Mouse (Mus musculus): ENCODE data around the gene Gzmn.
"Not testable (repeated sequence)": the region's sequence is repeated elsewhere in the genome, so short reads cannot be mapped to it uniquely, and the experiment has no call there.

Gene Gzmn

DNA sequence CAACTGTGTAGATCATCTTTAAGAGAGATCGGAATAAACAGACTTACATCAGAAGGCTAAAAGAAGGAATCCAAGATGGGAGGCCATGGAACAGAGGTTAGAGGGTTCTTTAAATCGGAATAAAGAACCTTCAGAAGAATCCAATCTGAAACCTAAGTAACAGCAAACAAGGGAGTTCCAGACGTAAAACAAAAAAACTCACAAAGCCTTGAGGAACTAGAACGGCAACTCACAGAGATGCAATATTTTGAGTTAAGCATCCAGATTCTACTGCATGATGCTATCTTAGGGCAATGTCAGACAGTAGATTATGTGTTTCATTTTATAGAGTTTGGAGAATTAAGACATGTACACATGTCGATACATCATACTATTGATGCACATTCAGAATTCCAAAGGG is at the start of gene Gzmn:
Gene Gzmn, minus strand, starts transcription at position 101 of the 400 bp plus-strand sequence.
- DNase-seq: no peak

DNA sequence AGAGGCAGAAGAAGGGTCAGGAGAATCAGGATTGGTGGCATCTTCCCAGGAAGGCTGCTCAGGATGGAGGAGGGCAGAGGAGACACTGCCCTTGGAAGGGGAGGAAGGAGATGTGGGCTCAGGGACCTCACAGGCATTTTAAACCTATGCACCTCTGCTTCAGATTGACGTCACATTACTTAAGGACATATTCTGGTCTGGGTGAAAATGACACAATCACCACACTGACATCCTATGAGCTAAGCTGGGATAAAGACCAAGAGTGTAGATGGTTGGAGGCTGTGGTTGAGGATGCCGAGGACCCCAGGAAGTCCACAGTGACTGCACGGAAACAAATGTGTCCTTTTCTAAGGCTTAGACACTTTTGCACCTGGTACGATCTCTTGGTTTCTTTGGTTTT is 36.9 kb upstream of the Gzmn start, which contains the start of gene Gzmf:
Gene Gzmf, minus strand, starts transcription at position 101 of the 400 bp plus-strand sequence.
- DNase-seq: no peak

DNA sequence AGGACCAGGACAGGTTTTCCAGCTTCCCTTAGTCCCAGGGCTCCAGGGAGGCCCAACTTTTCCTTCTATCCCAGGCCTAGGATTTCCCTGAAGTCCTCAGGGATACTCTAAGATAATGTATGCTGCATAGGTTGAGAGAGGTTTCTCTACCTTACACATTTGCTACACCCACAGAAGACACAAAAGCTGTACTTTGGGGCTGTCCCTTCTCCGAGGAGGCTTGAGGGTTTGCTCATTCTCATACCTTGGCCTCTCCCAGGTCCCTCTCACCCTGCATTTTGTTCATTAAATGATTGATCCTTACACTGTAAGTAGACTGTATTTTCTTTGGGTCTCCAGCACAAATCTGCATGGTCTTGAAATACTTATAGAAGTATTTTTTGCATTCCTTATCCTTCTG is 31.2 kb upstream of the Gzmn start:
- no peak for DNase-seq

DNA sequence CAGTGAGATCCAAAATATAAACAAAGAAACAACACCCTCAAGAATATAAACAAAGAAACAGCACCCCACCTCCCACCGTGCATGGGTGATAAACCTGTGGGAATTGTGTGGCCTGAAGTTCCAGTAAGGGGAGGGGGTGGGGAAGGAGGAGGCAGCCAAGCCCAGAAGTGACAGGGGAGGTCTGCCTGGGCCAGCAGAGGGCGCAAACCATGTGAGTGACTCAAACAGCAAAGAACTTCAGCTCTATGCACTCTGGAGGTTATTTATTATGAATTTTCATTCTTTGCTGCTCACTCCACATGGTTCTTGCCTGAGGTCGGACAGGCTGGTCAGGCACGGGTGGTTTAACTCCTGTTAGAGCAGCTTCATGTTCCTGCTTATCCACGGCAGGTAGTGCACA is 30.6 kb upstream of the Gzmn start:
- DNase-seq: not testable (repeated sequence)

DNA sequence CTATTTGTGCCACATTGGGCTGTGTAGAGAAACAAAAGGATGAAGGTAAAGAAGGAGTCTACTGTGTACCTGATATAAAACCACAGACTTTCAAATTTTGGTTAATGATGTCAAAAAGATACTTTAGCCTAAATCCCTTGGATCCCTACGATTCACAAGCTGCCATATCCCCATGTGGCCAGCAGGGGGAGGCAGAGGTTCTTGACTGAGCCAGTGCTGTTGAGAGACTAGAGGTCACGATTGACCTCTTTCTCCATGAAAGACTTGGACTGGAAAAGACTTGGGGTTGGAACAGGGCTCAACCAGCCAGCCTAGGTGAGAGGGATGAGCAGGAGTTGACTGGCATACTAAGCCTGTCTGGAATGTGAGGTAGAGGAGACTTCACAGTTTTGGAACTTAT is 29.6 kb upstream of the Gzmn start:
- DNase-seq: peak; percentile 34

DNA sequence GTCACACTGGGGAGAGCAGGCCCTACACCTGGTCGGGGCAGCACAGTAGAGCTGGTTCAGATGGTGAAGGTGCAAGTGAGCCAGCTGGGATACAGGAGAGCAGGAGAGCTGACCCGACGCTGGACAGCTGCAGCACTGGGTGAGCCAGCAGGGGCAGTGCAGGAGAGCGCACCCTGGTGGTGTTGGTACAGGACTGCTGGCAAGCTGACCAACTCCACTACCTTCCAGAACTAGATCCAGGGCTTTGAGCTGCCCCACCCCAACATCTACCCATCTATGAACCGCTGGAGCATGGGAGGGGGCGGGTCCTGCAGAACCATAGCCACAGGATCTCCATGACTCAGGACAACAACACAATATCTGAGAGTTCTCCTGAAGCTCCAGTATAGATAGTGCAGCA is 12.5 kb upstream of the Gzmn start:
- DNase-seq: no peak

DNA sequence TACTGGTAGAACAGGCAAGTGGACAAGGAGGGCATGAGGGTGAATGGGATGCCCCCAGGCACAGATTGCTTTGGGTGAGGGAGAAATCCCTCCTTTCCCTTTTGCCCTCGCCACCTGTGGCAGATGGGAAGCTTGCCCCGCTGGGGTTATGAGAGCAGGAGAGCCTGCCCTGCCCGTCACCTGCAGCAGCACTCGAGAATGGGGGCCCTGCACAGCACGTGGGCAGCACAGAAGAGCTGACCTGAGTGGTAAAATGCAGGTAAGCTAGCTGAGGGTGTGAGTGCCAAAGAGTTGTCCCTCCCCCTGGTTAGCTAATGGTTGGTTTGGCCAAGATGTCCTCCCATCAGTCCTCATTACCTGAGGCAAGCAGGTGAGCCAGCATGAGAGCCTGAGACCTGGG is 12.1 kb upstream of the Gzmn start:
- DNase-seq: no peak

DNA sequence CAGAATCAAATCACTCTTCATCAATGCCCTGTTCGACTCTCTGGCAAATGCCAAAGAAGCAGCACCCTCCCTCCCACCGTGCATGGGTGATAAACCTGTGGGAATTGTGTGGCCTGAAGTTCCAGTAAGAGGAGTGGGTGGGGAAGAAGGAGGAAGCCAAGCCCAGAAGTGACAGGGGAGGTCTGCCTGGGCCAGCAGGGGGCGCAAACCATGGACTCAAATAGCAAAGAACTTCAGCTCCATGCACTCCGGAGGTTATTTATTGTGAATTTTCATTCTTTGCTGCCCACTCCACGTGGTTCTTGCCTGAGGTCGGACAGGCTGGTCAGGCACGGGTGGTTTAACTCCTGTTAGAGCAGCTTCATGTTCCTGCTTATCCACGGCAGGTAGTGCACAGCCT is 3.3 kb upstream of the Gzmn start:
- DNase-seq: not testable (repeated sequence)

DNA sequence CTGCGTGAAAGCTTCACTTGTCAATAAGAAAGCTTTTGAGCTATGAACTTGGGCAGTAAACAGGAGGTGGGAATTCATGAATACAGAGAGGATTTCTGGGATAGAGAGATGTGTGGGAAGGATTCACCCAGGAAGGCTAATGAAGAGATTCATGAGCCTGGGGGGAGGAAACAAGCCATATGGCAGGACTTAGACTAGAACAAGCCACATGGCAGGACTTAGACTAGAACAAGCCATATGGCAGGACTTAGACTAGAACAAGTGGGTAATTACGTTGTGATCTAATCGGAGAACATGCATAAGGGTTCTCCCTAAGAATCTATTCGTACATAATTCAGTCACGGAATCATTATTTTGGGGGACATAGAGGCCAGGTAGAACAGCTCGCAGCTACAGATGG is 1.0 kb downstream of the Gzmn start:
- peak; percentile 16 for DNase-seq

DNA sequence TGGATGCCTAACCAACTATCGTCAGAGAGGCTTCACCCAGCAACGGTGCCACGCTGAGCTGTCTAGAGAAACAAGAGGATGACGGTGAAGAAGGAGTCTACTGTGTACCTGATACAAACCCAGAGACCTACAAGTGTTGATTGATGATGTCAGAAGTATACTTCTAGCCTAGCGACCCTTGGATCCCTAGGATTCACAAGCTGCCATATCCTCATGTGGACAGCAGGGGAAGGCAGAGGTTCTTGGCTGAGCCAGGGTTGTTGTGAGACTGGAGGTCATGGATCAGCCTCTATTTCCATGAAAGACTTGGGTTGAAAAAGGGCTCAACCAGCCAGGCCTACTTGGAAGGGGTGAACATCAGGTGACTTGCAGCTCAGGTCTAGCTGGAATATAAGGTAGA is 1.7 kb downstream of the Gzmn start:
- DNase-seq: no peak

DNA sequence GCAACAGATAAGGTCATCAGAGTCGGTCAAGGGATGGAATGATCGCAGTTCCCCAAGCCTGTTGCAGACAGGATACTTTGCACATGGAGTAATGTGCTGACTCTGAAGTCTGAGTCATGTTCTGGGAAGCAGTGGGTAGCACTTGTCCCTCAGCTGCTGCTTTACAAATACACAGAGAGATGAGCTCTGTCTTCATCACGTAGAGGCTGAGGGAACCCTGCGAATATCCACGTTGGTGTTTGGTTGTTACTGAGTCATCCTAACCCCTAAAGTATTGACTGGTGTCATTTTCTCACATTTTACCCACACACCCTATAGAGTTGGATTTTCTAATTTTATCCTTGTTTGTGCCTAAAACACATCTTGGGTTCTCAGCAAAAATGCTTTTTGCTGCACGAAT is 6.4 kb downstream of the Gzmn start:
- no peak for DNase-seq

DNA sequence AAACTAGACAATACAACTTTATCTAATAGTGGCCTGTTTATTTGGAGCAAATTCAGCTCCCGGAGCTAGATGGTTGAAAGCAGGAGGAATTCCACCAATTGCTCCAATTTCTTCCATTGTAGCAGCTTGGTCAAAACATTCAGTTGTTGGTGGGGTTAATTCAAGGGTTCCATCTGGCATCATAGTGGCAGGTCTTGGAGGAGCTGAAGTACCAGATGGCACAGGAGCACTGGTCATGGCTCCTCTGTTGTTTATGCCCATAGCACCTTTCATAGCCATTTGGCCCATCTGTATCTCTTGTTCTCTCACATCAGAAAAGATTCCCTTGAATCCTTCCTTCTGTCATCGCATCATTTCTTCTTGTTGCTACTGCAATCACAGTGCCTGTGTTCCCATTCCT is 12.3 kb downstream of the Gzmn start:
- DNase-seq: peak; percentile 46

DNA sequence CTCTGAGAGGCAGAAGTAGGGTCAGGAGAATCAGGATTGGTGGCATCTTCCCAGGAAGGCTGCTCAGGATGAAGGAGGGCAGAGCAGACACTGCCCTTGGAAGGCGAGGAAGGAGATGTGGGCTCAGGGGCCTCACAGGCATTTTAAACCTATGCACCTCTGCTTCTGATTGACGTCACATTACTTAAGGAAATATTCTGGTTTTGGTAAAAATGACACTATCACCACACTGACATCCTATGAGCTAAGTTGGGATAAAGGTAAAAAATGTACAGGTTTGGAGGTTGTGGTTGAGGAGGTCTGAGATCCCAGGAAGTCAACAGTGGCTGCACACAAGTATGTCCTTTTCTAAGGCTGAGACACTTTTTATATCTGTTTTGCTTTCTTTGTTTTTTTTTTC is 14.9 kb downstream of the Gzmn start, which contains the start of gene Gzmg:
Gene Gzmg, minus strand, starts transcription at position 101 of the 400 bp plus-strand sequence.
- not testable (repeated sequence) for DNase-seq

DNA sequence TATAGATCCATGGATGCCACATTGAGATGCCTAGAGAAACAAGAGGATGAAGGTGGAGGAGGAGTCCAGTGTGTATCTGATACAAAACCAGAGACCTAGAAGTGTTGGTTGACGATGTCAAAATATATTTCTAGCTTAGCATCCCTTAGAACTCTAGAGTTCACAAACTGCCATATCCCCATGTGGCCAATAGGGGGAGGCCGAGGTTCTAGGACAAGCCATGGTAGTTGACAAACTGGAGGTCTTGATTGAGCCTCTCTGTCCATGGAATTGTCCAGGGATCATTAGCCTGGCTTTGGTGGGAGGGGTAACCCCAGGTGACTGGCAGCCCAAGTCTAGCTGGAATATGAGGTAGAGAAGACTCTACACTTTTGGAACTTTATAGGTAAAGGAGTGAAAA is 19.1 kb downstream of the Gzmn start:
- DNase-seq: no peak

DNA sequence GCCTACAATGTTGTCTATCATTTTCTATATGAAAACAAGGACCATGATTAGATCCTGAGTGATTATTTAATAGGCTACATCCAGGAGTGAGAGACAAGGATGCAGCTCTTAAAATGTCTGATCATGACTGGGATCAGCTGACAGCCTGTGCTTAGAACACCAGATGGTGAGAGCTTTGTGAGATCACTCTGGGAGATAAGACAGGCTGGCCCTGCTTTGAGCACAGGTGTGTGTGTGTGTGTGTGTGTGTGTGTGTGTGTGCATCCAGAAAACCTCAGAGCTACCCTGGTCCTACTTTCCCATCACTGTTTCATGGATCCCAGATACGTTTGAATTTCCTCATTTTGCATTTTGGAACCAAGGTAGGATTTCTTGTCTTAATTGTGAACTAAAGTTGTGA is 40.7 kb downstream of the Gzmn start:
- DNase-seq: peak; percentile 7

DNA sequence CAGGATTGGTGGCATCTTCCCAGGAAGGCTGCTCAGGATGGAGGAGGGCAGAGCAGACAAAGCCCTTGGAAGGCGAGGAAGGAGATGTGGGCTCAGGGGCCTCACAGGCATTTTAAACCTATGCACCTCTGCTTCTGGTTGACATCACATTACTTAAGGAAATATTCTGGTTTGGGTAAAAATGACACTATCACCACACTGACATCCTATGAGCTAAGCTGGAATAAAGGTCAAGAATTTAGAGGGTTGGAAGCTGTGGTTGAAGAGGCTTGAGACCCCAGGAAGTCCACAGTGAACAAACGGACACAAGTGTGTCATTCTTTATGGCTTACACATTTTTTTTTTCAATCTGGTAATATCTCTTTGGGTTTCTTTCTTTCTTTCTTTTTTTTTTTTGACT is 41.9 kb downstream of the Gzmn start, which contains the start of gene Gzmd:
Gene Gzmd, minus strand, starts transcription at position 101 of the 400 bp plus-strand sequence.
- DNase-seq: not testable (repeated sequence)

DNA sequence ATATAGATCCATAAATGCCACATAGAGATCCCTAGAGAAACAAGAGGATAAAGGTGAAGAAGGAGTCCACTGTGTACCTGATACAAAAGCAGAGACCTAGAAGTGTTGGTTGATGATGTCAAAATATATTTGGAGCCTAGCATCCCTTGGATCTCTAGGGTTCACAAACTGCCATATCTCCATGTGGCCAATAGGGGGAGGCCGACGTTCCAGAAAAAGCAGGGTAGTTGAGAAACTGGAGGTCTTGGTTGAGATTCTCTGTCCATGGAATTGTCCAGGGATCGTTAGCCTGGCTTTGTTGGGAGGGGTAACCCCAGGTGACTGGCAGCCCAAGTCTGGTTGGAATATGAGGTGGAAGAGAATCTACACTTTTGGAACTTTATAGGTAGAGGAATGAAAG is 46.1 kb downstream of the Gzmn start:
- DNase-seq: no peak

DNA sequence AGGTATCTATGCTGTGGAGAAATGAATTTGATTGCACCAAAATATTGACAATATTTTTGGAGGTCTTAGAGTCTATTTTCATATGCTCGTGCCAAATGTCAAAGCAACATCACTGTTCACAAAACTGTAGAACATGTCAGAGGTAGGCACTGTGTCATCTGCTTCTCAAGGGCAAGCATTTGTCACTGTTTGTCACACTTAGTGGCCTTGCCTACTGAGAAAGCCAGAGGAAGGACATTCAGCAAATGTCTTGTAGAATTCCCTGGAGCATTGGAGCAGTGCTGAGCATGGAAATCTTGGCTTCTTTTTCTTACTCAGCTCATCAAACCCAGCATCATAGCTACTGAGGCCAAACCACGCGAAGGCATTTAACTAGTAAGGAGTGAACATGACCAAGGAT is 50.9 kb downstream of the Gzmn start:
- DNase-seq: no peak

DNA sequence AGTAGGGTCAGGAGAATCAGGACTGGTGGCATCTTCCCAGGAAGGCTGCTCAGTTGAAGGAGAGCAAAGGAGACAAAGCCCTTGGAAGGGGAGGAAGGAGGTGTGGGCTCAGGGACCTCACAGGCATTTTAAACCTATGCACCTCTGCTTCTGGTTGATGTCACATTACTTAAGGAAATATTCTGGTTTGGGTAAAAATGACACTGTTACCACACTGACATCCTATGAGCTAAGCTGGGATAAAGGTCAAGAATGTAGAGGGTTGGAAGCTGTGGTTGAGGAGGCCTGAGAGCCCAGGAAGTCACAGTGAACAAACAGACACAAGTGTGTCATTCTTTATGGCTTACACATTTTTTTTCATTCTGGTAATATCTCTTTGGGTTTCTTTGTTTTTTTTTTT is 53.9 kb downstream of the Gzmn start, which contains the start of gene Gzme:
Gene Gzme, minus strand, starts transcription at position 101 of the 400 bp plus-strand sequence.
- DNase-seq: no peak
